Mouse (Mus musculus) stomach, postnatal 0 days (tissue): ENCODE results near the gene Gpld1.

ENCODE experiments used
- CTCF ChIP-seq: IDR thresholded peaks from 2 replicates; pipeline ENCODE4 v1.5.1; 2016; ENCODE audit warnings: antibody characterized with exemption, low read depth, mild to moderate bottlenecking, moderate library complexity
- EP300 ChIP-seq: optimal IDR thresholded peaks from 2 replicates; pipeline ENCODE3; 2016; ENCODE audit warnings: antibody characterized with exemption

DNA sequence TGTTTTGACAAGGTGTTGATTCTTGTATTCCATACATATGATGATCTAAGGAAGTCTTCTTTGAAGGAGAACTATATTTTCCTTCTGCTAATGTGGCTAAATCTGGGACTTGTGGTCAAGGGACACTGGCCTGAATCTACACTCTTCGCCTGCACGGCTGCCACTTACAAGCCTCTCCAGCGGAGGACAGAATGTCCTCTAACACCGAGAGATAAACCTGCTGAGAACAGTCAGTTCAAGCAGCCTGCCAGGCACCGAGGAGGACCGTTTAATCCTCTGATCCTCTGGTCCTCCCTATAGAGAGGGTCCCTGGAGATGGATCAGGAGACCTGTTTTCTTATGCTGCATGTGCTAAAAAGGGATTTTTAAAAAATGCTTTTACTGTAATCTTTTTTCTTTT is 39.5 kb upstream of the Gpld1 start:
- no peak for TF ChIP-seq CTCF
- no peak for TF ChIP-seq EP300
